ENCODE assay signal across 13 mouse cellular contexts in genomic region chr11:80164224-80164623, GRCm38 (mm10).
"Had no signal": no experiment of that assay in that cellular context is flagged by ENCODE, and none has a peak within 500 bp of the region (broad histone marks: within the 10 kb centered on the region; RNA-seq: fewer than 3 reads in every experiment).

No protein-coding gene starts in this region.

- H3K4me1 ChIP-seq: limb, embryonic 15.5 days; midbrain, embryonic 12.5 days; neural tube, embryonic 13.5 days had no signal

- DNase-seq: layer of hippocampus, adult 9-11 months; layer of hippocampus, postnatal 36 days; liver, embryonic 13.5 days; lung, adult 18-20 months; retina, postnatal 1 day; thymus, postnatal 4 days had no signal

- H3K4me3 ChIP-seq: limb, embryonic 15.5 days; liver, embryonic 13.5 days; midbrain, embryonic 12.5 days; neural tube, embryonic 13.5 days had no signal

- H3K27ac ChIP-seq: kidney, postnatal 0 days; limb, embryonic 15.5 days; liver, embryonic 13.5 days; midbrain, embryonic 12.5 days; neural tube, embryonic 13.5 days; stomach, postnatal 0 days had no signal

- H3K27me3 ChIP-seq: limb, embryonic 15.5 days; liver, embryonic 13.5 days; midbrain, embryonic 12.5 days; neural tube, embryonic 13.5 days had no signal

- H3K9me3 ChIP-seq: limb, embryonic 15.5 days; liver, embryonic 13.5 days; midbrain, embryonic 12.5 days; neural tube, embryonic 13.5 days had no signal

- H3K9ac ChIP-seq: limb, embryonic 15.5 days; liver, embryonic 13.5 days; midbrain, embryonic 12.5 days; neural tube, embryonic 13.5 days had no signal

- H3K36me3 ChIP-seq: limb, embryonic 15.5 days; midbrain, embryonic 12.5 days; neural tube, embryonic 13.5 days had no signal

- ATAC-seq: hindbrain, embryonic 16.5 days; midbrain, embryonic 16.5 days had no signal

- H3K4me2 ChIP-seq: limb, embryonic 15.5 days; liver, embryonic 13.5 days; midbrain, embryonic 12.5 days; neural tube, embryonic 13.5 days had no signal
